Mouse (Mus musculus) retina, postnatal 1 day (tissue): ENCODE results near the gene Gcnt2.

ENCODE experiments used
- DNase-seq: peaks from one replicate; pipeline ENCODE4 v3.0.0-alpha.2; 2012

The Gcnt2 gene

GRCm38 (mm10) chr13:40908044-40908443, 48.5 kb downstream of the Gcnt2 start:
- DNase-seq: no peak

GRCm38 (mm10) chr13:40909060-40909459, 49.5 kb downstream of the Gcnt2 start:
- no peak for DNase-seq

DNA sequence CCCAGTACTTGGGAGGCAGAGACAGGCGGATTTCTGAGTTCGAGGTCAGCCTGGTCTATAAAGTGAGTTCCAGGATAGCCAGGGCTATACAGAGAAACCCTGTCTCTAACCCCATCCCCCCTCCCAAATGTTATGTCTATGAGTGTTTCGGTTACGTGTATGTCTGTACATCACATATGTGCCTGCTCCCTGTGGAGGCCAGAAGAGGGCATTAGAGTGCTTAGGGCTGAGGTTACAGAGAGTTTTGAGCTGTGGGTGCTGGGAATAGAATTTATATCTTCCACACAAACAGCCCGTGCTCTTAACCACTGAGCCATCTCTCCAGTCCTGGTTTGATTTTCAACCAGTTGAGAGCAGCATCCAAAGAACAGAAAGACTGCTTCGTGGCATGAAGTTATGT, 50.5 kb downstream of the Gcnt2 start:
- DNase-seq: no peak

GRCm38 (mm10) chr13:40911951-40912350, 52.4 kb downstream of the Gcnt2 start:
- DNase-seq: no peak

GRCm38 (mm10) chr13:40913395-40914018, 54.0 kb downstream of the Gcnt2 start:
- DNase-seq: no peak

GRCm38 (mm10) chr13:40914053-40914585, 54.6 kb downstream of the Gcnt2 start:
- no peak for DNase-seq

DNA sequence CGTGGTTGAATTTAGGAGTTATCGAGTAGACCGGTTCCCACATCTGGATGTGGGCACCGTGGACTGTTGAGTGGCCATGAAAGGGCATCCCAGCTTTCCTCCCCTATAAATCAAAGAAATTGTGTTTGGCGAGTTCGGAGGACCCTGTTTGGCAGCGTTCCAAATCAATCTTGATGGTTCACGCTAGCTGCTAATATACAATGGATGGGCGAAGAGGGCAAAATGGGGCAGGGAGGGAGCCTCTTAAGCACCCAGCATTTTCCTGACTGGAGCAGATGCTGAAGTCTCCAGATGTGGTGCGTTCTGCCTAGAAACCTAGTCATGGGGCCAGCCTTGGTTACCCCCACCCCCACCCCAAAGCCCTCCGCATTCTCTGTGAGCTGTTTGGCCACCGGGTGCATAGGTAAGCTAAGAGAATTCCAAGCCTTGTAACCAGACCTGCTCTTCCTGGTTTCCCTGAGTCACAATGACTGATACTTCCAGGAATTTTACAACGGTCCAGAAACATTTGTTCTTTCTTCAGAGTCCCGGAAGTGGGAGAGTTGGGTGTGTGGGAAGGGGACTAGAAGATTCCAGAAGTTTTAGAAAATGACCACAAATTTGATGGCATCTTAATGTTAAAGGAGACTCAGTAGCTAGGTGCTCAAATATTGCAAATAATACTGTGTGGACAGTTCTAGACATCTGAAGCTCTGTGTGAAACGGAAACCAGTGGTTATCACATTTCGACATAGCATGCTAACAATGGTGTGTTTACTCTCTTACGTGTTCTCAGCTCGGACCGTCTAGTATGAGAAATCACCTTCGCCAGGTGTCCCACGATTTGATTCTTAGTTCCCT, 57.0 kb downstream of the Gcnt2 start:
- DNase-seq: peak; percentile 56

- peak; percentile 85 for DNase-seq
Measured at GRCm38 (mm10) chr13:40917161-40918091, 57.9 kb downstream of the Gcnt2 start.

DNA sequence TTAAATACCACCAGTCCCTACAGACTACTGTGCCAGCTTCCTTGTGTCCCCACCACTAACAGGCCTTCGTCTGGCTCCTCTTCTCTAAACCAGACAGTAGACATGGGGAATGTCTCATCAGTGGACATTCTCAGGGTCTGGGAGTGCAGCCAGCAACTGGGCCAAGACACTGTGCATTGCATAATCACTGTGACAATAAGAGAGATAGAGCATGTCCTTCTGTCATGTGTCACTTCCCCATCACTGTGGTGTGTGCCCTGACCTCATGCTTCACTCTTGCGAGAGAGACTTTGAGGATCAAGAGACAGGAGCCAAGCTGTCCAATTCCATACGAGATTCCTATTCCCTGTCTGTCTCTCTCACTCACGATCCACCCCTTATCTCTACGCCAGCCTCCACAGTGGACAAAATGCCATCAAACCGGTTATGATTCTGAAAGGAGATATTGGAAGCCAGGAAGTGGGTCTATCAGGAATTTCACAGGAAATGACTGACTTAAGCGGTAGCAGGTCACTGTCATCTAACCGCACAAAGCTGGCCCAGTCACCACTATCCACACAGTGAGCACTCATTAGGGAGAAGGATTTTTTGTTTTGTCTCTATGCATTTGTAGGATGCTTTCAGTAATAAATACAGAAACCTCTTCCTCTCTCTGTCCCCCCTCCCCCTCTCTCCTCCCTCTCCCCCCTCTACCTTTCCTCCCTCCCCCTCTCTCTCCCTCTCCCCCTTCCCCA, 61.9 kb downstream of the Gcnt2 start:
- no peak for DNase-seq

DNA sequence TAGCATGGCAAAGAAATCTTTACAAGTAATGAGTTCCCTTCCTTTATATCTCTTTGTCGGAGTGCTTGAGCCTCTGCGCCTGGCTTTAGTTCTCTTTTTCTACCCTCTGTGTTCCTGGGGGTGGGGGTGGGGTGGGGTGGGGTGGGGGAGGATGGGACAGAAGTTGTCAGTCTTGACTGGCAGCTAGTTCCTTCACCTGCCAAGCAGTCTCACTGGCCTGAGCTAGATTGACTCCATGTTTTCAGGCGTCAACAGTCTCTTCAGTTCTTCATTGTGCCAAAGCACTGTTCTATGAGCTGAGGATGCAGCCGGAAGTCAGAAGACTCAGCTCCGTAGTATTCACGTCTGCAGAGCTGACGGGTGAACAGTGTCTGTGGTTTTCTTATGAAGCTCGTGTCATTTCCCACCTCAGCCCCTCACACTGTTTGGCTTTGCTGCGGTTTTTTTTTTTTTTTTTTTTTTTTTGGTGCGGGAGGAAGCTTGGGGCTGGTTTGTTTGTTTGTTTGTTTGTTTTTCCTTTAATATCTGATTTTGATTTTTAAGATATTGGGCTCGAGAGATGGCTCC, 62.8 kb downstream of the Gcnt2 start:
- DNase-seq: no peak

- DNase-seq: no peak
Measured at GRCm38 (mm10) chr13:40923756-40924315, 64.3 kb downstream of the Gcnt2 start.

DNA sequence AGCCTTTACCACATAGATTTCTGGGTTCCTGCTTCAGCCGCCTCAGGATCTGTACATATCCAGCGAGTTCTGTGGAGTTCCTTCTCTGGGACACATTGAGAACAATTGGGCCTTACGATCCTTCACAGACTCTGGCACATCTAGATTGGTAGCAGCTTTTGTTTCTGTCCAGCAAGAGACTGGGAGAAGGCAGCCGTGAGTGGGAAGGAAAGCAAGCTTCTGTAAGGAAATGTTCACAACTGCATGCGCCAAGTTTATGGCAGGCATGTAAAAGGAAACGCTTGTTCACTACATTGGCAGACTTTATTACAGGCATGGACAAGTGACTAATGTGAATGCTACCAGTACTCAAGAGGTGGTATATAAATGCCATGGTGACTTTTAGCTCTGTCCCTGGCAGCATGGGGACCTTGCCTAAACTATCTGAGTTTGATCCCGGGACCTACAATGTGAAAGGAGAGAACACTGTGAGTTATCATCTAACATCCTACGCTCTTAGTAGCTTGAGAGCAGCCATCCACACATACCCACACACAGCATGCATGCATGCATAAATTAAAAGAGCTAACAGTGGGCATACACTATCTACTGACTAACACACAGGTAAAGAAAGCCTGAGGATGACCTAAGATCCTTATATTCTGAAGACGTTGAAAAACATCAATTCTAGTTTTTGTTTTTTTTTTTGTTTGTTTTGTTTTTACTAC, 68.8 kb downstream of the Gcnt2 start:
- no peak for DNase-seq

- DNase-seq: peak; percentile 71
Measured at GRCm38 (mm10) chr13:40931871-40932270, 72.3 kb downstream of the Gcnt2 start.

DNA sequence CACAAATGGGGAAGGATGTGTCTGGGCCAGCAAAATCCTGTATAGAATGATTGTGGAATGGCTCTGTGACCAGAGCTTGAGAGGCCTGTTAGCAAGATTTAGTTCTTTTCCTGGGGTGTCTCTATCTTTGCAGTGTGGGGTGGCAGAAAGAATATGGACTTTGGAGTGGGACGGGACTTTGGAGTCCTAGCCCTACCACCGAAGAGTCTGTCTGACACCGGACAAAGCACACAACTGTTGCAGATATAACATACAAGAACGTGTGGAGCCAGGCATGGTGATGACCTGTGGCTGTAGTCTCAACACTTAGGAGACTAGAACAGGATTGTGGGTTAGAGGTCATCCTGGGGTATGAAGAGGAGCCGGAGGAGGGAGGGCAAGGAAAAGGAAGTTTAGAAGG, 73.0 kb downstream of the Gcnt2 start:
- DNase-seq: no peak

DNA sequence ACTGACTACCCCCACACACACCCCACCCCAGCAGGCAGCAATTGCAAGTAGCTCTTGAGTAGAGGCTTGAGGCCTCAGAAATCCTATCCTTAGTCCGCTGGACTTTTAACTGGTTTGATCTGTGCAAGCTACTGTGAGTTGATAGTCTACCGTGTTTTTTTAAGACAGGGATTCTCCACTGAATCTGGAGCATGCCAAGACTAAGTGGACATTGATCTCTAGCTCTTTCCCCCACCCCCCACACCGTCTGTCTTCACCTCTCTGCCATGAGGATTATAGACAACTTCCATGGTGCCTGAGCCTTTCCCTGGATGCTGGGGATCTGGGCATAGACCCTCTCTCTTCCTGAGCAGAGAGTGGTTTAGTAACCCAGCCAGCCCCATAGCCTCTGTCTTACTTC, 74.8 kb downstream of the Gcnt2 start:
- no peak for DNase-seq

GRCm38 (mm10) chr13:40937586-40937985, 78.0 kb downstream of the Gcnt2 start:
- DNase-seq: peak; percentile 16

- no peak for DNase-seq
Measured at GRCm38 (mm10) chr13:40938485-40939357, 79.2 kb downstream of the Gcnt2 start.

DNA sequence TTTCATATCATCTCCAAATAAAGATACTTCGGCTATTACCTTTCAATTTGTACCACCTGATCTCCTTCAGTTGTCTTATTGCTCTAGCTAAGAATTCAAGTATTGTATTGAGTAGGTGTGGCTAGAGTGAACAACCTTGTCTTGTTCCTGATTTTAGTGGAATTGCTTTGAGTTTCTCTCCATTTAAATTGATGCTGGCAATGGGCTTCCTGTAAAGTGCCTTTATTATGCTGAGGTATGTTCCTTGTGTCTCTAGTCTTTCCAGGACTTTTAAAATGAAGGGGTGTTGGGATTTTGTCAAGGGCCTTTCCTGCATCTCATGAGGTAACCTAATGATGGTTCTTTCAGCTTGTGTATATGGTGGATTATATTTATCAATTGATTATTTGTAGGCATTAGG, 83.5 kb downstream of the Gcnt2 start:
- DNase-seq: no peak

DNA sequence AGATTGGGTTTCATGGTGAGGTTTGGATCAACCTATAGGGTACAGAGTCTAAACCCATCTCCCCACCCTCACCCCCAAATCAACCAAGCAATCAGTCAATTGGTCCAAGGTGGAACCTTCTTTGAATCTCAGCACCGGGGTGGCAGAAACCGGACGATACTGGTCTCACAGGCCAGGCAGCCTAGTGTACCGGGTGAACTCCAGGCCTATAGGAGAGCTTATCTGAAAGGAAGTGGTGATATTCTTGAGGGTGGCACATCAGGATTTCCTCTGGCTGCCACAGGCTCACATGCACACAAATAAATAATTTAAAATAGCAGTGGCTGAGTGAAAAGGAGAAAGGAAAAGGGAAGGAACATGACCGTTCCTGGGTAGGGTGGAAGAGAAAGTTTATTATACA, 84.4 kb downstream of the Gcnt2 start:
- no peak for DNase-seq

- no peak for DNase-seq
Measured at GRCm38 (mm10) chr13:40944346-40944745, 84.8 kb downstream of the Gcnt2 start.
